Mouse (Mus musculus): ENCODE data around the gene Pkdcc.
A peak's percentile ranks its signal among the peaks of the same experiment; 100 is the strongest.

Pkdcc gene

DNA sequence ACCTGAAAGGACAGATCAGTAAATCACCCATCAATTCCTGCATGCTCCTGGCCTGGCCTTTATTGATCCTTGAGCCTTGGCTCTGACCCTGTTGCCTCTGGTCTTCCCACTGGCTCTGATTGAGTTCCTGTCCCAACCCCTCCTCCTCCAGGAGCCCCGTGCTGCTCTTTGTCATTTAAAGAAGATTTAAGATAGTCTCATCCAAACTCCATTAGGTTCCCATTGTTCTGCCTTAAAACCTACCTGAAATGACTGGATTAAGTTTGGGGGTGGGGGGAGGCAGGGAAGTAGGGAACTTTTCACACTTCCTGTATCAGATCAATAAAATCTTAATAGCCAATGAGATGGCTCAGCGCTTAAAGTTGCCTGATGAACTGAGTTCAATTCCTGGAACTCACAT, 33.4 kb downstream of the Pkdcc start:
- DNase-seq: no peak

DNA sequence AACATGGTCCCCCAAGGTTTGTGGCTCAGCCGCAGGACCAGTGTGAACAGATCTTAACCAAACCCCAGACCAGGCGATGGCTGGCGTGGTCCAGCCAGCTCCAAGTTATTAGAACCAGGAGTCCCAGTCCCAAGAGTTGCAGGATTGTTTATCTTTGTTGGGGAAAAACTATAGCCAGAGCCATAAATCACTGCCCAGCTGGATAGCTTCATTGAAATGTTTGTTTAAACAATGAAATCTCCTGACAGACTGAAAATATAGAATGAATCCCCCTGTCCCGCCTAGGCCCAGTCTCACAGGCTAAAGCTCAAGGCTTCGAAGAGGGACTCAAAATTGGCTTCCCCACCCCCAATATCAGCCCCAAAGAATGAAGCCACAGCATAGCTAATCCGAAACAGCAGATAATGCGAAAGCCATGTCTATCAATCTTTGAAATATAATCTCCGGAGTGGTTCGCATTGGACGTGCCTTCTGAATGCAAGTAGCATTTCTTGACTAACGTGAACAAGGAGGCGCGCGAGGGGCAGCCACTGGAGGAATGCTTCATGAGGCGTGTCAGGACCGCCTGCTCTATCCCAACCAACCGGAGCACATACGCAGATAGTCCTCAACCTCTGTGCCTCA, 35.9 kb downstream of the Pkdcc start:
- DNase-seq: no peak

DNA sequence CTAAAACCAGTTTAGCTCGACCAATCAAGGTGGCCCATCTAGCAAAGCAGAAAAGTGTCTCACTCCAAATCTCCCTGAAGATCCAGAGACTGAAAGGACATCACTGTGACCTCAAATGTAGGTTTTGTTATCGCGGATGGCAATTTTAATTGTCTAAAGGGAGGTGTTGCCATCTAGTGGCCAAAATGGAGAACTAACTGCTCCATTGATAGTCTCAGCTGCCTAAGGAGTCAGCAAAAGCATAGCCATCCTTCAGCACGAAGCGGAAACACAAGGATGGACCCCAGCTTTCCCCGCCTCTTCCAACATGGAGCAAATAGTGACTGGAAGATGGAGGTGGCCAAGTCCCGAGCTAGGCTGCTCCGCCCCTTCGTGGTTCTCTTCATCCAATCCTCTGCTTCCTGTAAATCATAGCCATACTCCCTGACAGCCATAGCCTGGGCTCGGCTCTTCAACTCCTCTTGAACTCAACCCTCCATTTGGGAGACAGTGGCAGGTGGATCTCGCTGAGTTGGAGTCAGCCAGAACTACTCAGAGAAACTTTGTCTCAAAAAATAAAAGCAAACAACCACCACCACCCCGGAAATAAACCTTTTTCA, 38.1 kb downstream of the Pkdcc start:
- peak; percentile 57 for DNase-seq

DNA sequence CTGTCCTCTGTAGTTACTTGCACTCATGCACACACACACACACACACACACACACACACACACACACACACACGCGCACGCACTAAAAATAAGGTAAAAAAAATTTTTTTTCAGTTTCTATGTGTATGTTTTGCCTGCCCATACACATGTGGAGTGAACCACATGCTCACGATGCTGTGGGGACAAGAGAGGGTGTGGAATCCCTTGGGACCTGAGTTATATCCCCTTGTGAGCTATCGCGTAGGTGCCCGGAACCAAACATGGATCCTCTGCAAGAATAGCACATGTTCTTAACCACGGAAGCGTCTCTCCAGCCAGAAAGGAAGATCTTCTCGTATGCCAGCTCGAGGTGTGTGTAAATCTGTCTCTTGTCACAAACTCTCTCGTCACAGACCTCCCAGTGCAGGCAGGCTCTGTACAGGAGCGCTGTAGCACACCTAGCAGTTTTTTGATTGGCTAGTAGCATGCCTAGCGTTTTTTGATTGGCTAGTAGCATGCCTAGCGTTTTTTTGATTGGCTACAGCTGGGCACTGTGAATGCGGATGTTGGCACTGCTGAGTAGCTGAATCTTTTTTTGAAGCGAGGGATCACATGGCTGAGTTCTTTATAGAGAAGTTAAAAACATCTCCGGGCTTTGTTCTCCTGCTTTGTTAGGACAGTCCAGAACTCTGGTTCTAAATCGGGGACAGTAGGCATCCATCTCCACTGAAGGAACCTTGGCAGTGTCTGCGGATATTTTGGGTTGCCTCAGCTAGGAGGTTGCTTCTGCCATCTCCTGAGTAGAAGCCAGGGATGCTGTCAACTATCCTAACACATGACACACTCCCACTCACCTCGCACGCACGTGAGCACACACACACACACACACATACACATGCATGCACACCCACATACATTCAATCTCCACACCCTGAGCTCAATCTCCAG, 52.4 kb downstream of the Pkdcc start:
- DNase-seq: peak; percentile 78

DNA sequence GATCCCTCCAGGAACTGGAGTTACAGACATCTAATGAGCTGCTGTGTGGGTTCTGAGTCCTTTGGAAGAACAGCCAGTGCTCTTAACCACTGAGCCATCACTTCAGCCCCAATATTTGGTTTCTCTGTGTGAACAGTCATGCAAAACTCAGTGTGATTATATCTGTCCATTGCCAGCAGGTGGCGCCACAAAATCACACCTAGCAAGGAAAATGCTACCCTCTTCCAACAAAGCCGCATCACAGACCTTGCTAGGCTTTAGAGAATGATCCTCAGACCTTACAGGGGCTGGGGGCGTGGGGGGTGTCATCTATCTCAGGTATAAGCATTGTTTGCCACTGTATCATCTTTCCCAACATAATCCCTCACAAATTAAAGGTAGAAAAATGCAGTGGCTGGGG, 56.4 kb downstream of the Pkdcc start:
- DNase-seq: peak; percentile 76

DNA sequence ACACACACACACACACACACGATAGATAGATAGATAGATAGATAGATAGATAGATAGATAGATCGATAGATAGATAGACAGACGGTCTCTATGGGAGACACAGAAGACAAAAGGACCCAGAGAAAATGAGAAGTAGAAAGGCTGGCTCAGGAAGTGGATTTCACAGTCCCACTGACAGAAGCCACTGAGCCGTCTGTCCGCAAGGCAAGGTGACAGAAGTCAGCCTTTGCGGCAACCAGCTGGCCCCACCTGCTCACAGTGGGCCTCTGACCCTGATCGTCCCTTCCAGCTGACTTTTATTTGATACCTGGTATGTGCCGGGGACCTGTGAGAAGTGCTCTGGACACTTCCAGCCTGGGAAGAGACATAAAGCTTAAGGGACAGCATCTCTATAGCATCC, 57.5 kb downstream of the Pkdcc start:
- no peak for DNase-seq

DNA sequence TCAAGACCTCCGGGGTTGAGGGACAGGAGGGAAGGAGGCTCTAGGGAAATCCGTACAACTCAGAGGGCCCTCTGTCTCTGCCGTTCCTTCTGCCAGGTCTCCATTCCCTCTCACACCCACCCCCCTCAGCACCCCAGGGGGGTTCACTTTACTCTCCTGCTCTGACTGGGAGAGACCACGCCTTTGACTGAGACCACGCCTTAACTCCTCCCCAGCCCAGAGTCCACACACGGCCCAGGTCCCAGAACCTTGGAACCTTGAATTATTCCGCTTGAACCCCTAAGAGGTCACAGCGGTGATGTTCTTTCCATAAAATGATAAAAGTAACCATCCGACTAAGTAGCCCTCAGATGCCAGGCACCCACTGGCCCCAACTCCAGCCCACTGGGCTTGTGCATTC, 58.5 kb downstream of the Pkdcc start:
- DNase-seq: peak; percentile 64

DNA sequence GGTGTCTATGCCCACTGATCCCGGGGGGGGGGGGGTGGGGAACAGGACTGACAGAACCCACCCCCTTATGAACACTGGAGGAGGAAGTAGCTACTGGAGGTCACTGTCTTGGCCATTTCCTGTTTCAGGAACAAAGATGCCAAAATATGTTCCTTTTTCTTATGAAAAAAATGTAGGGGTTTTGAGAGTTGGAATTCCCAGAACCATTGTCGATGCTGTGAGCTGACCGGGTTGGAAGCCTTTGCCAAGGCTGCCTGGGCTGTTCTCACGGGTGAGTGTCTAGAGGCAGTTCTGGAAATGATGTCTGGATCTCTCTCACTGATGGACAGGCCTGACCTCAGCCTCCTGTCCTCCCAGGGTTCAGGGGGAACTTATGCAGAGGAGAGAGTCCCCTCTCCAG, 59.0 kb downstream of the Pkdcc start:
- DNase-seq: peak; percentile 39
